Mouse (Mus musculus) liver, postnatal 0 days (tissue): ENCODE results near the gene Sult4a1. TPM values are rescaled to one million over a fixed set of nuclear protein-coding genes. Genes with fewer than 3 reads are reported as not detected.

Experiments used
- ATAC-seq: fragments of 200-750 bp; cut with Nextera tagmentation; 2 replicates; pipeline ENCODE4 v1.8.0; 2017; ENCODE audit warnings: mild to moderate bottlenecking, moderate library complexity
- DNase-seq: peaks from one replicate; pipeline ENCODE4 v3.0.0-alpha.2; 2016
- H3K27ac ChIP-seq: fragments of 300-500 bp; sonication (generic); 2 replicates; pipeline ENCODE4 v1.5.1; 2014; ENCODE audit warnings: antibody characterized with exemption, moderate library complexity, mild to moderate bottlenecking, low read depth
- H3K27me3 ChIP-seq: fragments of 300-500 bp; sonication (generic); 2 replicates; pipeline ENCODE4 v1.6.1; 2014; ENCODE audit warnings: low read length, control low read depth, mixed read lengths; ENCODE audit not compliant: insufficient read depth
- H3K36me3 ChIP-seq: fragments of 300-500 bp; sonication (generic); replicated peaks from 2 replicates; pipeline ENCODE4 v1.6.1; 2014; ENCODE audit warnings: mild to moderate bottlenecking, control low read depth, low read length, moderate library complexity, mixed read lengths; ENCODE audit not compliant: insufficient read depth
- H3K4me1 ChIP-seq: fragments of 300-500 bp; sonication (generic); 2 replicates; pipeline ENCODE4 v1.6.1; 2014; ENCODE audit warnings: antibody characterized with exemption, mild to moderate bottlenecking, control low read depth; ENCODE audit not compliant: insufficient read depth
- H3K4me2 ChIP-seq: fragments of 300-500 bp; sonication (generic); 2 replicates; pipeline ENCODE4 v1.6.1; 2014; ENCODE audit warnings: low read depth, mild to moderate bottlenecking, low read length, moderate library complexity, mixed read lengths
- H3K4me3 ChIP-seq: fragments of 300-500 bp; sonication (generic); 2 replicates; pipeline ENCODE4 v1.5.1; 2014; ENCODE audit warnings: low read depth, low read length
- H3K9ac ChIP-seq: fragments of 300-500 bp; sonication (generic); replicated peaks from 2 replicates; pipeline ENCODE4 v1.6.1; 2014; ENCODE audit warnings: mild to moderate bottlenecking, moderate library complexity
- H3K9me3 ChIP-seq: fragments of 300-500 bp; sonication (generic); 2 replicates; pipeline ENCODE4 v1.6.1; 2016; ENCODE audit warnings: mild to moderate bottlenecking, control low read depth, low read length, mixed read lengths
- CTCF ChIP-seq: sonication (generic); IDR thresholded peaks from 2 replicates; pipeline ENCODE4 v1.5.1; 2016; ENCODE audit warnings: antibody characterized with exemption, low read depth
- EP300 ChIP-seq: IDR thresholded peaks from 2 replicates; pipeline ENCODE4 v1.6.1; 2016; ENCODE audit warnings: antibody characterized with exemption, low read depth, mild to moderate bottlenecking
- WGBS: fragments of 180-500 bp; shearing (Covaris S2); extraction: QIAGEN DNeasy Blood & Tissue Kit; methylation state at CpG from one replicate; pipeline ENCODE4 v1.1.7; 2014; ENCODE audit not compliant: insufficient replicate concordance; 5-methylcytosine and 5-hydroxymethylcytosine counted together
- polyA plus RNA-seq: library from polyadenylated mRNA; unstranded; fragments of >200 nt; fragmentation: Nextera tagmentation; extraction: Ambion mirVana; gene quantifications from 2 replicates; pipeline ENCODE4 v1.2.1, GENCODE M21; 2015

Gene Sult4a1
- 0.06 TPM in 1 of 2 replicates, not detected in the other for polyA plus RNA-seq

DNA sequence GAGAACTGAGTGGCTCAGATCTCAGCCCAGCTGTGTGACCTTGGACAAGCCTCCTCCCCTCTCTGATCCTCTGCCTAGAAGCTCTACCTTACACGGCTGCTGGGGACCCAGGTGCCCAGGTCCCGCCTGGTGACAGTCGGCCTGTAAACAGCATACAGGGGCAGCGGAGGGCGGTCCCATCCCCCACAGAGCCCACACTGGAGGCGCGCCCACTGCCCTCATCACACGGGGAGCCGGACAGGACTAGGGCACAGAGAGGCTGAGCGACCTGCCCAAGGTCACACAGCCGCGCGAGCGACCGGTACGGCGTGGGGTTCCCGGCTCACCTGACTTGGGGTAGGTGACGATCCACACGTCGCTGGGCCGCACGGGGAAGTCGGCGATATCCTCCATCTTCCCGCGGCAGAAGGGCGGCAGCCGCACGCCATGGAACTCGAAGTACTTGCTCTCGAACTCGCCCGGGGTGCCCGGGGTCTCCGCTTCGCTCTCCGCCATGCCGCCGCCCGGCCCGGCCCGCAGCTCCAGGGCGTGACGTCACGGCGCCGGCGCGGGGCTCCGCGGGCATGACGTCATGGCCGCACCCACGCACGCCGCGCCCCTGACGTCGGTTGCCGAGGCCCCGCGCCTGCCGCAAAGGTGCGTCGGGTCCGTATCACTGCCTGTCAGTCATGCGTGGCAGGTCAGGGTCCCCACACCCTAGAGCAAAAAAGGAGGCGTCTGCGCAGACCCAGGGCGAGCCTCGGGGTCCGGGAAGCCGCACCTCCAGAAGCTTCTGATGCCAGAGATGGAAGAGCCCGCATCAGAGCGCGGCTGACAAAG lies at the start of gene Sult4a1:
Sult4a1 (minus strand) TSS at position 650 of the 819 bp plus-strand sequence.
- no peak within 1 kb of the TSS for H3K9ac ChIP-seq
- peak within 1 kb of the TSS; percentile 62 for H3K4me2 ChIP-seq
- DNase-seq (no peak), ATAC-seq (no peak)
- H3K4me3 ChIP-seq = peak within 1 kb of the TSS; percentile 36
- peaks cover 26% of the 10 kb centered on the region for H3K27me3 ChIP-seq
- TF ChIP-seq CTCF = no peak
- TF ChIP-seq EP300 = no peak
- H3K9me3 ChIP-seq = no peaks in the 10 kb centered on the region
- H3K4me1 ChIP-seq = peaks cover 7% of the 10 kb centered on the region; the same call in 1 of the 2 replicates
- WGBS = 2% methylated on average over 72 of the region's 77 CpGs
- H3K27ac ChIP-seq = no peak within 1 kb of the TSS
- H3K36me3 ChIP-seq = no peaks in the 10 kb centered on the region

DNA sequence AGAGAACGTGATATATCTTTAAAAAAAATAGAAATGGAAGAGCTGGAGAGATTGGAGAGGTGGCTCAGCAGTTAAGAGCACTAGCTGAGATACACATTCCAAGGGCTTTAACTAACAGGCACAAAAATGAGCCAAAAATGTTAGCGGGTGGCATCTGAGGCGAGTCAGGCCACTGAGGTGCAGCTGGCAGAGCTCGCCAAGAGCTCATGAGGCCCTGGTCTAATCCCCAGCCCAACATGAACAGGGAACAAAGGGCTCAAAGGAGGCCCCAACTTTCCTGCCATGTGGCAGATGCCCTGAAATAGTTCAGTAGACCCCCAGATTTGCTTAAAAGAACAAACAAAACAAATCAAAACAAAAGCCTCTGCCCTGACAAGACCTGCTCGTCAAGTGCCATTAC lies 35.4 kb upstream of the Sult4a1 start:
- TF ChIP-seq EP300 = no peak
- no peak for TF ChIP-seq CTCF
- no peak overlapping the region for H3K9ac ChIP-seq
- DNase-seq (no peak), ATAC-seq (no peak)
- WGBS = 76% methylated on average over 5 of the region's 5 CpGs
- no peak overlapping the region for H3K4me2 ChIP-seq
- H3K27ac ChIP-seq = no peak overlapping the region
- no peak overlapping the region for H3K4me3 ChIP-seq
- no peaks in the 10 kb centered on the region for H3K36me3 ChIP-seq
- no peaks in the 10 kb centered on the region for H3K27me3 ChIP-seq
- no peaks in the 10 kb centered on the region for H3K9me3 ChIP-seq
- H3K4me1 ChIP-seq = peaks cover 3% of the 10 kb centered on the region; the same call in 1 of the 2 replicates

DNA sequence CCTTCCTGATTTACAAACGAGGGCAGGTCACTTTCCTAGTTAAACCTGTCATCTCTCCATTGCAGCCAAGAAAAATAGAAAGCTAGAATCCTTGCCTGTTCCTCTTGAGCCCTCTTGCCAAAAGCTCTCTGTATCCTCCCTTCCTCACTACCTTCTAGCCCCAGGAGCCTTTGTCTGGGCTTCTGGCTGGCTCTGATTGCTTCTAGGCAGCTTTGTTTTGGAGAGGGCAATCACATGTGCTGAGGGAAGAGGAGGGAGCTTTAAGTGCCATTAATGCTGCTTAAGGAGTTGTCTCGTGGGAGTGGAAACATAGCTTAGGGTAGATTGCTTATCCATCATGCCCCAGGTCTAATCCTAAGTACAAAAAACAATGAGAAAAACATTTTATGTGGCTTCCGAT lies 34.6 kb upstream of the Sult4a1 start:
- 62% methylated on average over 3 of the region's 3 CpGs for WGBS
- no peak overlapping the region for H3K4me3 ChIP-seq
- no peak for ATAC-seq

DNA sequence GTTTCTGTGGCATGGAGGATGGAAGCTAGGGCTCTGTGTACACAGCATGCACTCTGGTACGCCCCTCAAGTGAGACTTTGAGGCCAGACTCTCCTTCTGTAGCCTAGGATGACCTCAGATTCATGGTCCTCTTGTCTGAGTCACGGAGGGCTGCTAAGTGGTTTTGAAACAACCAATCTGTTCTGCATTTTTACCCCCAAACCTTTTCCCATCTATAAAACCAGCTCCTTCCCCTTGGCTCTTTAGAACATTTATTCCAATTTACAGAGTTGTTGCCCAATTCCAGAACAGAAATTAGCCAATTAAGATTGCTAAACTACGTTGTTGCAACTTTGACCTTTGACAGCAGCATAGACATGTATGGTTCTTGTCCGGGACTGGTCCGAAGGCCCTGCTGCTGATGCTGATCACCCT lies 34.0 kb upstream of the Sult4a1 start:
- Histone ChIP-seq H3K4me3 (no peak overlapping the region), H3K4me2 (no peak overlapping the region), H3K27ac (no peak overlapping the region), H3K36me3 (no peaks in the 10 kb centered on the region), H3K9ac (no peak overlapping the region), H3K27me3 (no peaks in the 10 kb centered on the region), H3K4me1 (peaks cover 3% of the 10 kb centered on the region; the same call in 1 of the 2 replicates), H3K9me3 (no peaks in the 10 kb centered on the region)
- DNase-seq (no peak), ATAC-seq (peak; percentile 76)
- WGBS = 49% methylated on average over 5 of the region's 5 CpGs
- TF ChIP-seq CTCF = no peak
- TF ChIP-seq EP300 = 0 out of 2 replicates have a peak, but pooled peaks have one; percentile 18

More for the DNA sequence above, 34.6 kb upstream of the Sult4a1 start:
- Histone ChIP-seq H3K4me1 (peaks cover 3% of the 10 kb centered on the region; the same call in 1 of the 2 replicates), H3K9me3 (no peaks in the 10 kb centered on the region), H3K27ac (no peak overlapping the region), H3K36me3 (no peaks in the 10 kb centered on the region), H3K27me3 (no peaks in the 10 kb centered on the region), H3K9ac (no peak overlapping the region), H3K4me2 (no peak overlapping the region)
- no peak for DNase-seq
- TF ChIP-seq EP300 = no peak
- no peak for TF ChIP-seq CTCF

DNA sequence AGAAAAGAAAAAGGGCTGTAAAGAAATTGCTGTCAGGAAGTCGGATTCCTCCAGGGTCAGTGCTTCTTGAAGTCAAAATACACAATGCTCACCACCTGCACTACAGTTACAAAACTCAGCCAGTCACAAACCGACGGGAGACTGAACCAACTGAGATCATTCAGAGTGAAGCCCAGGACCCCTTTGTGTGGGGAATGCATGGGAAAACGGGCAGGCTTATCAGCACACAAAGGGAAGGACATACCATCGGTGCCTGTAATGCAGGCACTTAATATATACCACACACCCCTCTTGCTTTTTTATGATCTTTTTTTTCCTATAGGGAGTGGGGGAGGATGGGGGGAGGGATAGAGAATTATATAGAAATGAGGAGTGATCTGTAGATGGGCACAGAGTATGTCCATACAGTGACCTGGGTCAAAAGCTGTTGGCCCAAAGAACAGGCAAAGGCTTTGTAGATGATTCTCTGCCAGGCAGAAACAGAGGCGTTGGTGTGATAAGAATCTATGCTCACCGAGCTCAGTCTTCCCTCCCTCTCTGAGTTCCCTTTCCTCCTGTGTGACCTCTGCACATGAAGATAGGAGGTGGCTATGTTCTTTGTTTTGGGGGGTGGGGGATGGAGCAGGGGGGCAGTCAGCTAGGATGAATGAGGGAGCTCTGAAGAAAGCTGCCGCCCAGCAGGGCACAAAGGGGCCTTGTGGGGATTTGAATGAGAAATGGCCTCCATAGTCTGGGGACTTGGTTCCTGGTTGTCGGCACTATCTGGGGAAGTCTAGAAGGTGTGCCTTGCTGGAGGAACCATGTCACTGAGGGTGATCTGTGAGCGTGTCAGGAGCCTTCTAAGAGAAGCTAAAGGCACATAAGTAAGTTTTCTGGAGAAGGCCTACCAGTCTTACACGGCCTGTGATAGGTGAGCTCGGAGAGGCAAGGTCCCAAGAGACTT lies 31.2 kb upstream of the Sult4a1 start:
- H3K9me3 ChIP-seq = no peaks in the 10 kb centered on the region
- ATAC-seq (no peak), DNase-seq (no peak)
- H3K9ac ChIP-seq = no peak overlapping the region
- no peaks in the 10 kb centered on the region for H3K27me3 ChIP-seq
- no peaks in the 10 kb centered on the region for H3K36me3 ChIP-seq
- no peak overlapping the region for H3K4me2 ChIP-seq
- TF ChIP-seq CTCF (no peak), EP300 (no peak)
- no peak overlapping the region for H3K27ac ChIP-seq
- peaks cover 3% of the 10 kb centered on the region; the same call in 1 of the 2 replicates for H3K4me1 ChIP-seq
- no peak overlapping the region for H3K4me3 ChIP-seq
- WGBS = 42% methylated on average over 12 of the region's 12 CpGs

DNA sequence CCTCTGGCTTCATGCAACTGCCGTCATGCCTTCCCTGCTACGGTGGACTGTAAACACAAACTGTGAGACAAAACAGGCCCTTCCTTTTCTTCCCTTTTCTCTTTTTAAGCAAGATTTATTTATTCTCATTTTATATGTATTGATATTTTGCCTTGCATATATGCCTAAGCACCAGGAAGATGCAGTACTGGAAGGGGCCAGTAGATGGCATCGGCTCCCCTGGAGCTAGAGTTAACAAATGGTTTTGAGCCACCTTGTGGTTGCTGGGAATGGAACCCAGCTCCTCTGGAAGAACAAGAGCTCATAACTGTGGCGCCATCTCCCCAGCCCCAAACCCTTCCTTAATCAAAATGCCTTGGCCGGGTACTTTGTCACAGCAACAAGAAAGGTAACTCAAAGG lies 29.9 kb upstream of the Sult4a1 start:
- Histone ChIP-seq H3K4me2 (no peak overlapping the region), H3K4me1 (peaks cover 3% of the 10 kb centered on the region; the same call in 1 of the 2 replicates), H3K9ac (no peak overlapping the region), H3K4me3 (no peak overlapping the region), H3K27me3 (no peaks in the 10 kb centered on the region), H3K9me3 (no peaks in the 10 kb centered on the region), H3K36me3 (no peaks in the 10 kb centered on the region), H3K27ac (no peak overlapping the region)
- DNase-seq = peak; percentile 65
- WGBS = 73% methylated on average over 5 of the region's 5 CpGs
- TF ChIP-seq CTCF (peak; percentile 78), EP300 (no peak)
- no peak for ATAC-seq
